Mouse (Mus musculus): Measurements from ENCODE around the gene Nxt1. TPM values are rescaled to one million over a fixed set of nuclear protein-coding genes. Genes with fewer than 3 reads are reported as not detected.

The Nxt1 gene
- total RNA-seq (2021): 1 to 10 TPM; 6.5 to 7.7 TPM
- long read RNA-seq, experiment 1, transcript Nxt1-201 (2 exons, 956 nt): major isoform, 8 of 11 reads
- long read RNA-seq, experiment 1, partial matches to known transcripts: 2 of 11 reads
- long read RNA-seq, experiment 1, other reads (novel, unspliced or antisense): 0 of 11 reads
- long read RNA-seq, experiment 2, partial matches to known transcripts: 4 of 8 reads
- long read RNA-seq, experiment 2, other reads (novel, unspliced or antisense): 0 of 8 reads

GRCm38 (mm10) chr2:148672199-148673096 is at the start of gene Nxt1:
Gene Nxt1 (plus strand): TSS chr2:148672601.
- intact Hi-C loops (cut with DNase I): loop anchor here (10.0 kb wide), 1 partner anchor 192 kb away; the partner anchor contains the start of gene 9230104L09Rik
- peak; percentile 100 for DNase-seq

DNA sequence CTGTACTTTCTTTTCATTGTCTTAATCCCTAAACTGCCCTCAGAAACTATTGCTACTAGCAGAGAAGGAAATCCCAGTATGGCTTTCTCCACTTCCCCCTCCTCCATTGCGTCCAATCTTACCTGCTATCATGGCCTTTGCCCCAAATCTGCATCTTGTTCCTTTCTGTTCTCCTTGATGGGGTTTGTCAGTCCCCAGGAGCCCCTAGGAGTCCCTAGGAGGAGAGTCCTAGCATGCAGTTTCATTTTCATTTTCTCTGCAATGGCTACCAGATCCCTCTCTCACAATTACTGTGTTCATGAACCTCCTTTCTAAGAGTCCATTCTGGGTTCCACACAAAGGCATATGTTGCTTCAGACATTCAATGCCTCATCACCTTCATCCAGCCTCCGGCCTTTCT is 49.3 kb upstream of the Nxt1 start:
- no peak for DNase-seq
- intact Hi-C loops (cut with DNase I): no loop called here

DNA sequence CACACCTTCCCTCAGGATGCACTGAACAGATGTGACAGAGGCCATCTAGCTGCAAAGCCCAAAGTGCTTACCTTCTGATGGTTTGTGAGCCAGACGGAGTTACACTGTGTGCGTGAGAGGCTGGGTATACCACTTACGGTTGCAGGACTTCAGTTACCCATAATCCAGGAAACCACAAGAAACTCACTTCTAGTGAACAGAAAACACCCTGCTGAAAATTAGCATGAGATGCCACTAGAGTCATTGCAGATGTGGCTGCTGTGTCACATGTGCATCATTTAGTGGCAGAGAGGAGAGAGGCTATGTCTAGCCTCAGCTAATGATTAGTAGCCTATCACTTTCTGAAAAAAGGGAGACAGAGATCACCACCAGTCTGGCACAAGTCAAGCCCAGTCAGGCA is 47.9 kb upstream of the Nxt1 start:
- intact Hi-C loops (cut with DNase I): no loop called here
- no peak for DNase-seq

DNA sequence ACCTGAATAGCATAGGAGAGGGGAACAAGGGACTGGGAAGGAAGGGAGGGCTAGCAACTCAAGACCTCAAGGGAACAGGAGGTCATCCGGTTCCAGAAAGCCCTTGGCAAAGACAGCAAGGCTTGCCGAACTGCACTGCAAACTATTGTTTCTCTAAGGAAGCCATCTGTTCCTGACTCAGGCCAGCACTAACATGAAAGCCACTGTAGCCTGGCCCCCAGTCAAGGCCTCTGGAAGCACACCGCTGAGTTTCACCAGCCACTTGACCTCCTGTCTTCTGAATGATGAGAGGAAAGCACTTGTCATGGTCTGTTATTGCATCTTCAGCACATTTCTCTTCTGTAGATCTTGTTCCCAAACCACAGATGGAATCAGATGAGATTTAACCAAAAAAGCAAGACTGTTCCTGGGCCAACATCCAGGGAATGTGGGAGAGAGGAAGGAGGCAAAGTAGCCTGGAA is 45.4 kb upstream of the Nxt1 start:
- intact Hi-C loops (cut with DNase I): no loop called here
- peak; percentile 57 to 69 for DNase-seq

GRCm38 (mm10) chr2:148631011-148631410 is 41.4 kb upstream of the Nxt1 start:
- DNase-seq: no peak
- intact Hi-C loops (cut with DNase I): no loop called here

DNA sequence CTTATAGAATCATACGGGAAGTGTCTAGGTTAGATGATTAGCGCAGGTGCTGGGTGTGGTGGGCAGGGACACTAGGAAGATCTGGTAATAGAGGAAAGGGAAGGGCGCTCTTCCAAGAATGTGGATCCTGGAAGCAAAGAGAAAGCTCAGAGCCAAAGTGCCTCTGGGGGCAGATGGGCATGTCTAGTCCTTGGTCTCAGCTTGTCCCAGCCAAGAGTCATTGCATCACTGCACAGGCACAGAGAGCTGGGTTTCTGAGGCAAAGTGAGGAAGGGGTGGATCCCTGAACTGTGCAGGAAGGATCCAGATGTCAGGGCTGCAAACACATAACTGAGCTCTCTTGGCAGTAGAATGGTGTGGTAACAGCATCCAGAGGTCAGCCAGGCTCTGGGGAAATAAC is 40.8 kb upstream of the Nxt1 start:
- intact Hi-C loops (cut with DNase I): no loop called here
- peak; percentile 7 to 19 for DNase-seq

- intact Hi-C loops (cut with DNase I): no loop called here
- no peak for DNase-seq
Measured at GRCm38 (mm10) chr2:148634466-148634865, 37.9 kb upstream of the Nxt1 start.

DNA sequence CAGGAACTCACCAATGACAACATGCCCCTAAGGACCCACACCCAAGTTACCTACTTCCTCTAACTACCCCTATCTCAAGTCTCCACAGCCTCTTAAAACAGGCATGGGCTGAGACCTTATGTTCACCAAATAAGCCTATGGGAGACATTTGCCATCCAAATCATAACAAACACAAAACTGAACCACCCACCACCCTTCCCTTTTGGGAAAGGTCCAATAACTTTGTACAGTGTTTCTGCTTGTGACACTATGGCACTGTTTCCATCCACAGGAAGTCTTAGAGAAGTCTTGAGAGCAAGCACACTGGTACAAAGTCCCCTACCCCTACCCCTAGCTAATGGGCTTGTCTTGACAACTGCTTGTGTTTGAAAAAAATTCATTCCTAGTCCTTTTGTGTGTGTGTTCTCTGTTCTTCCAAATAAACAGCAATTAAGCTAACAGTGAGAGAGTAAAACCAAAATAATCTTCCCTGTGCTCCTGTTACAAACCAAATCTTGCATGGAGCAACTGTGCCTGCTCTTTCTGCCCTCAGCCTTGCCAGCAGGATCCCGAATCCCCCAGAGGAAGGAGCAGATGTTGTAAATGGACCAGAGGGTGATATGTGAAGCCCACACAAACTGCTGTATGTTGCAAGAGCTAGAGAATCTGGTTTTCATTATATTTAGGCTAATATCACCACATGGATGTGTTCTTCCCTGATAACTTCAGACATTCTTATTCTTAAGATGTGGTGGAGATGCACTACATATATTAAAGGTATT is 29.6 kb upstream of the Nxt1 start:
- no peak for DNase-seq
- intact Hi-C loops (cut with DNase I): no loop called here

GRCm38 (mm10) chr2:148644421-148645000 is 27.9 kb upstream of the Nxt1 start:
- DNase-seq: no peak
- intact Hi-C loops (cut with DNase I): no loop called here

DNA sequence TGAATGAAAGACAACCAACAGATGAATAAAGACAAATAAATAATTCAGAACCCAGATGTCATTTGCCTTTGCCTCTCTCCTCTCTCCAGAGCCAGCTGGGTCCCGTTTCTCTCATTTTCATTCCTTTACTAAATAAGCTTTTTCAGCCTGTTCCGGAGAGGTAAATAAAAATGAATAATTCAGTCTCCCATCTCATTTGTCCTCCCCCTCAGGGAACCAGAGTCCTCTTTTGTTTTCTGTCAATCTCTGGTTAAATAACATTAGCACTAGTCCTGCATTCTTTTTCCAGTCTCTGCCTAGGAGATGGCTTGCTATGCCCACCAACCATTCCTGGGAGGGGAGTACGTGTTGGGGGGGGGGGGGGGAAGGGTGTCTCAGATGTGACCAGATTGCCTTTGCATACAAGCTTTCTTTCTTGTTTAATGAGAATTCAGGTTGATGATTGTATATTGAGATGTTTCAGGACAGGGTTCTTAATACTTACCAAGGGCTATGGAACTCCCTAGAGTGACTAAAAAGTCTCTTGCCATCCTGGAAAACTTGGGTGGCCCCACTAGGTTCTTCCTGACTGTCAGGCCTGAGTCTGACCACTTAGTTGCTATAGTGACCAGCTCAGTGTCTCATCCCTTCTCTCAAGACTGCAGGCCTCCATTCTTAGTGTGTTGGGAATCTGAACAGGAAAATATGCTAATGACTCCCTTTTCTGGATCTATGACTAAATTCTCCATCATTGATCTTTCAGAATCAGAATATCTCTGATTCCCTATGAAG is 21.6 kb upstream of the Nxt1 start:
- DNase-seq: no peak
- intact Hi-C loops (cut with DNase I): no loop called here

- peak; percentile 68 to 79 for DNase-seq
- intact Hi-C loops (cut with DNase I): loop anchor here (2.0 to 5.0 kb wide), 3 partner anchors 76 to 532 kb away; partner anchors contain the start of gene Thbd
Measured at GRCm38 (mm10) chr2:148654961-148655360, 17.4 kb upstream of the Nxt1 start.

DNA sequence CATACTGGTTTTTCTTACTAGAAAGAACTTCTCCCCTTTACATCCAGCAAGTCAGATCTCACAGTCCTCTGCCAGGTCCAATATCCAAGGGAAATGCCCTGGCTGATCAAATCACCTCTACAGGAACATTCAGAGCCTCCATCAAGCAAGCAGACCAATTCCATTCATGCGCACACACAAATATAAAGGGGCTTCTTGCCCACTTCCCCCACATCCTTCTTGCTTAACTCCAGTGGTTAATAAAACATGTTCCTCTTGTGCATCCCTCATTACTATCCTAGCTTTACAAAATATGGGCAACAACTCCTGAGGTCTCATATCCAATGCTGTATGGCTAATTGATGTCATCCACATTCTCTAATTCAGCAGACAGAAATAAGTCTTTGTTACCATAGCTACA is 8.9 kb upstream of the Nxt1 start:
- intact Hi-C loops (cut with DNase I): no loop called here
- no peak for DNase-seq

DNA sequence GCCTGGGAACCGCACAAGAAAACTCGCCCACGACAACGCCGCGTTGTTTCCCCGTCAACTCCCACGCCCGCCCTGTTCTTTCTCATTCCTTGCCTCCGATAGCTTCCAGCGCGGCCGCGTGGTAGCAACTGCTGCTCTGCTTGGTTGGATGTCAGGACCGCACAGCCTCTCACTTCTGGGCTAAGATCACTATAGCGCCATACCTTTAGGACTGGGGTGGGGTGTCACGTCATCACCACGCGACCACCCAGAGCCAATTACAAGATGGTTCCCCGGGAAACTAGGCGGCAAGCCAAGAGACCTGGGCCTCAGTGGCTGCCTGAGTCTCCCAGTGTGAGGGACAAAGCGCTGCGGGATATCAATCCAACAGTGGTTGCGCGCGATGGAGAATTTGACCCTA is 5.4 kb downstream of the Nxt1 start:
- intact Hi-C loops (cut with DNase I): loop anchor here (10.0 kb wide), 1 partner anchor 187 kb away; the partner anchor contains the start of gene 9230104L09Rik
- peak; percentile 25 to 48 for DNase-seq

DNA sequence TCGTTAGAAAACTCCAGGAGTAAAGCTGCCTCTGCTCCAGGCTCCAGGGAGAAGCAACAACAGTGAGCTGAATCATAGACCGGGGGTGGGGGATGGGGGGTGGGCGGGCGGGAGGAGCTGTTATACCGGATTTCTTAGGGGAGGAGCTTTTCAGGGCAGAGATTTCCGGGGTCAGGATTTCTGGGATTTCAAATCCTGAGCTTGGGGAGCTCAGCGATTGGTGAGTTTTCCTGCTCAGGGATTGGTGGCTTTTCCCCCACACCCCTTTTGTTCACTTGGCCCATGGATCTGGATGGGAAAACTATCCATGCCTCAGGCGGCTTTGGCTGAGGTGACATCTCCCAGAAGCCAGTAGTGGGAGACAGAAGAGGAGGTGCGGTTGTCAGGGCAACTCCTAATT is 6.9 kb downstream of the Nxt1 start:
- intact Hi-C loops (cut with DNase I): loop anchor here (10.0 kb wide), 1 partner anchor 185 kb away; the partner anchor contains the start of gene 9230104L09Rik

GRCm38 (mm10) chr2:148680775-148681291 is 8.4 kb downstream of the Nxt1 start, which contains the start of gene Gzf1:
Gene Gzf1 (plus strand): TSS chr2:148681023.
- DNase-seq: peak; percentile 100
- intact Hi-C loops (cut with DNase I): no loop called here

More for the DNA sequence above, 6.9 kb downstream of the Nxt1 start:
- peak; percentile 47 to 48 for DNase-seq

DNA sequence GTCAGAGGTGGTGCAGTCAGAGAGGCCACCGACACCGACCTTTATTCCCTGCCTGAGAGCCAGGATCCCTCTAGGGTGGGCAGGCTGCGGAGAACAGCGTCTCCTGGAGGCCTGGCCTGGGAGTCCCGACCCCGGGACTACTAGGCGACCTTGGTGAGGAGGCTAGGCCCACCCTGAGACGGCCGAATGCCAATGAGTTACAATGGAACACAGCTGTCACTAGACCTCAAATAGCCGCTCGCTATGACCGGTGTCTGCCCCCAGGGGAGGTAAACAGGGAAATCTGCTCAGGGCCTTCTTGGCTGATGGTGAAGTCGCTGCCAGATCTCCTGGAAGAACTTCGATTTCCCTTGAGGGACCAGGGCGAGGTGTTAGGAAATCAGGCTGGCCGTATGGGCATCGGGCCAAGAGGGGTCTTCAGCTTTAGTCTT is 9.1 kb downstream of the Nxt1 start:
- intact Hi-C loops (cut with DNase I): no loop called here
- peak; percentile 61 to 72 for DNase-seq

DNA sequence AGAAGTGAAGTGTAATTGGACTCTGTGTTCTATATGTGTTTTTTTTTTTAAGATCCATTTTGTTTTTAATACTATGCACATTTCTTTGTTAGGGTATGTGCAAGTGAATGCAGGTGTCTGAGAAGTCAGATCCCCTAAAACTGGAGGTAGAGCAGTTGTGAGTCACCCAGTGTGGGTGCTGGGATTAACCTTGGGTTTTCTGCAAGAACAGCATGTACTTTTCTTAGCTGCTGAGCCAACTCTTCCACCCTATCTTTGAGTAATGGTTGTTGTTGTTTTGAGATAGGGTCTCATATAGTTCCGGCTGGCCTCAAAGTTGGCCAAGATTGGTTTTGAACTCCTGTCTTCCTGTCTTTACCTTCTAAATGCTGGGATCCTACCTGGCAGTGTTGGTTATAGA is 10.6 kb downstream of the Nxt1 start:
- intact Hi-C loops (cut with DNase I): no loop called here

DNA sequence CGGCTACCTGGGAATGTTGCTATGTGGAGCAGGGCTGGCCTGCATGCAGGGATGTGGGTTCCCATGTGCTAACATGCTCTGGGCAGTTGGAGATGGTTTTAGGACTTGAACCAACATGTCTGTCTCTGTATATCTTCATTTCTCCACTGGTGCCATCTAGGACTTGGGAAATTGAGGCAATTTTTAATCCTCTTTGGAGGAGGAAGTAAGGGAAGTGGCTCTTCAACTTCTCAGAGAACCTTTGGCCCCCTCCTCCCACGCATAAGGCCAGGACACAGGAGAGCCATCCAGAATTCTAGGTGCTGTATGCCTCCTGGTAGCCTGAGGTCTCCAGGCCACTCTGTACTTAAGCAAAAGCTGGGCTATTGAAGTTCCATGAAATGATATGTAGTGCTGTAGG is 12.6 kb downstream of the Nxt1 start:
- DNase-seq: no peak
- intact Hi-C loops (cut with DNase I): no loop called here

More for the DNA sequence above, 10.6 kb downstream of the Nxt1 start:
- DNase-seq: no peak

DNA sequence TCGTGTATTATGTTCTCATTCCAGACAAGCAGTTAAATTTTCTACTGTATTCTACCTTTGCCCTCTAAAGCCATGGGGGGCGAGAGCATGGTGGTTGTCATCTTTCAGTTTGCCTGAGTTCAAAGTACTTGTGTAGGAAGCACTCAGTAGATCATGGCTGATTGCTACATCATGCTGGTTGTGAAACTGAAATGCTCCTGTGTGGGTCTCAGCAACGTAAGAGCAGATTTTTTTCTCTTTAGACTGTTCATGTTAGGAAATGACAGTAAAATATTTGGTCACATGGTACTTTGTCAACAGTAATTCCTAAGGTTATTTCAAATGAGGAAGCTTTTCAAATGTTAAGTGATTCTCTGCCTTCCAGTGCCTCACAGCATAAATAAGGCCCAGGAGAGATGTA is 13.3 kb downstream of the Nxt1 start:
- no peak for DNase-seq
- intact Hi-C loops (cut with DNase I): no loop called here

Data from heart, postnatal 14 days (tissue).